Mouse (Mus musculus) heart, embryonic 11.5 days (tissue): ENCODE results near the gene Calcrl. TPM values are rescaled to one million over a fixed set of nuclear protein-coding genes. Genes with fewer than 3 reads are reported as not detected.

Experiments
- ATAC-seq: fragments of 200-750 bp; cut with Nextera tagmentation; replicated peaks from 2 replicates; pipeline ENCODE4 v1.8.0; 2017; ENCODE audit warnings: moderate library complexity; ENCODE audit not compliant: insufficient number of reproducible peaks, low FRiP score, low TSS enrichment
- H3K27ac ChIP-seq: fragments of 300-500 bp; sonication (generic); 2 replicates; pipeline ENCODE4 v1.5.1; 2014; ENCODE audit warnings: mild to moderate bottlenecking, low read depth, low read length
- H3K27me3 ChIP-seq: fragments of 300-500 bp; sonication (generic); 2 replicates; pipeline ENCODE4 v1.6.1; 2014; ENCODE audit warnings: mild to moderate bottlenecking, low read length, mixed read lengths; ENCODE audit not compliant: control insufficient read depth, insufficient read depth
- H3K36me3 ChIP-seq: fragments of 300-500 bp; sonication (generic); 2 replicates; pipeline ENCODE4 v1.6.1; 2014; ENCODE audit warnings: mild to moderate bottlenecking, low read length, moderate library complexity, mixed read lengths; ENCODE audit not compliant: control insufficient read depth, insufficient read depth
- H3K4me1 ChIP-seq: fragments of 300-500 bp; sonication (generic); 2 replicates; pipeline ENCODE4 v1.6.1; 2014; ENCODE audit warnings: low read length; ENCODE audit not compliant: control insufficient read depth, insufficient read depth
- H3K4me2 ChIP-seq: fragments of 300-500 bp; sonication (generic); 2 replicates; pipeline ENCODE4 v1.6.1; 2014; ENCODE audit warnings: mild to moderate bottlenecking, moderate library complexity
- H3K4me3 ChIP-seq: fragments of 300-500 bp; sonication (generic); 2 replicates; pipeline ENCODE4 v1.5.1; 2014; ENCODE audit warnings: low read depth, low read length
- H3K9ac ChIP-seq: fragments of 300-500 bp; sonication (generic); 2 replicates; pipeline ENCODE4 v1.6.1; 2014; ENCODE audit warnings: mild to moderate bottlenecking, low read depth, low read length, moderate library complexity
- H3K9me3 ChIP-seq: fragments of 300-500 bp; sonication (generic); replicated peaks from 2 replicates; pipeline ENCODE4 v1.6.1; 2016; ENCODE audit warnings: low read length; ENCODE audit not compliant: control insufficient read depth
- WGBS: fragments of 180-500 bp; shearing (Covaris S2); extraction: QIAGEN DNeasy Blood & Tissue Kit; methylation state at CpG from one replicate; pipeline ENCODE4 v1.1.7; 2014; ENCODE audit not compliant: insufficient replicate concordance; 5-methylcytosine and 5-hydroxymethylcytosine counted together
- polyA plus RNA-seq: library from polyadenylated mRNA; unstranded; fragments of >200 nt; fragmentation: Nextera tagmentation; extraction: Ambion mirVana; gene quantifications from 2 replicates; pipeline ENCODE4 v1.2.1, GENCODE M21; 2014

Calcrl gene
- polyA plus RNA-seq, 1 experiment from 2014 or later, result 59.6 TPM

GRCm38 (mm10) chr2:84337774-84338450, 87.3 kb downstream of the Calcrl start:
- Histone ChIP-seq H3K4me2 (no peak overlapping the region), H3K4me3 (no peak overlapping the region), H3K36me3 (no peaks in the 10 kb centered on the region), H3K9me3 (no peaks in the 10 kb centered on the region), H3K9ac (no peak overlapping the region), H3K4me1 (no peaks in the 10 kb centered on the region), H3K27me3 (no peaks in the 10 kb centered on the region), H3K27ac (no peak overlapping the region)
- WGBS, result 77% methylated on average over 1 of the region's 1 CpGs
- no peak for ATAC-seq

DNA sequence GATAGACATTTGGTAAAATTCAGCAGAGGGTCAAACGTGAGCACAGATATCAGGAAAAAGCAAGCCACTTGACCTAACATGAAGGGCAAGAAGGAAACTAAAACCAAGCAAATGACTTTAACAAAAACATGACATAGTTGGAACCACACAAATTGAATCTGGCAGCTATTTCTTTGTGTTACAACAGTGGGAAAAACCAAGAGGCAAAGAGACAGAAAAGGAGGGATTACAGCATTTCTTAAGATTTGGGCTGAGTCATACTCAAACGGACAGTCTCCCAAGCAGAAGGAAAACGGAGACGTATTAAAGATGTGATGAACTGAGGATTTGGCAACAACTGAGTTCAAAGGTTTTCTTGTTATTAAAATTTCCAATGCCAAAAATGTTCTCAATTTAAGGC, 88.9 kb downstream of the Calcrl start:
- Histone ChIP-seq H3K27me3 (no peaks in the 10 kb centered on the region), H3K4me2 (no peak overlapping the region), H3K4me1 (no peaks in the 10 kb centered on the region), H3K4me3 (no peak overlapping the region), H3K9me3 (no peaks in the 10 kb centered on the region), H3K9ac (no peak overlapping the region), H3K27ac (no peak overlapping the region), H3K36me3 (no peaks in the 10 kb centered on the region)
- ATAC-seq, result no peak
- WGBS, result 82% methylated on average over 4 of the region's 4 CpGs

GRCm38 (mm10) chr2:84316185-84316805, 108.9 kb downstream of the Calcrl start:
- H3K9me3 ChIP-seq, result no peaks in the 10 kb centered on the region
- no peak for ATAC-seq
- H3K9ac ChIP-seq, result no peak overlapping the region
- no peaks in the 10 kb centered on the region for H3K4me1 ChIP-seq
- no peak overlapping the region for H3K27ac ChIP-seq
- no peak overlapping the region for H3K4me2 ChIP-seq
- no peaks in the 10 kb centered on the region for H3K27me3 ChIP-seq
- no peak overlapping the region for H3K4me3 ChIP-seq
- WGBS, result 71% methylated on average over 4 of the region's 4 CpGs
- H3K36me3 ChIP-seq, result no peaks in the 10 kb centered on the region

GRCm38 (mm10) chr2:84296517-84296916, 128.7 kb downstream of the Calcrl start:
- H3K27ac ChIP-seq, result no peak overlapping the region
- H3K9ac ChIP-seq, result no peak overlapping the region
- no peaks in the 10 kb centered on the region for H3K4me1 ChIP-seq
- no peaks in the 10 kb centered on the region for H3K36me3 ChIP-seq
- H3K9me3 ChIP-seq, result no peaks in the 10 kb centered on the region
- ATAC-seq, result no peak
- H3K27me3 ChIP-seq, result no peaks in the 10 kb centered on the region
- no peak overlapping the region for H3K4me3 ChIP-seq
- whole genome bisulfite sequencing, result 56% methylated on average over 5 of the region's 5 CpGs
- no peak overlapping the region for H3K4me2 ChIP-seq

DNA sequence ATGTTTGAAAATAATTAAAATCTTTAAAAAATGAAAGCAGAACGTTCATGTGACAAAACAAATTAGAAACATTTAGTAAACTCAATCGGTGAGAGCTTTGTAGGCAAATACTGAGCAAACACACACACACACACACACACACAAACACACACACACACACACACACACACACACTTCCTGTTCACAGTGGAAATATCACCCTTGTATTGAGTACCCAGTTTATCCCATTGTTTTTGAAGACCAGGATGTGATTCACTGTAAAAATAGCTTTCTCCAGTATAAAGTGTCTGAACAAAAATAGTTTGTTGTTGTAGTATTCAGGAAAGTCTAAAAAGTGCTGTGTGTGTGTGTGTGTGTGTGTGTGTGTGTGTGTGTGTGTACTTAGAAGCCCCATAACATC, 130.1 kb downstream of the Calcrl start:
- Histone ChIP-seq H3K4me3 (no peak overlapping the region), H3K4me1 (no peaks in the 10 kb centered on the region), H3K9me3 (no peaks in the 10 kb centered on the region), H3K36me3 (no peaks in the 10 kb centered on the region), H3K27ac (no peak overlapping the region), H3K27me3 (no peaks in the 10 kb centered on the region), H3K9ac (no peak overlapping the region), H3K4me2 (no peak overlapping the region)
- ATAC-seq, result no peak
- WGBS, result 74% methylated on average over 2 of the region's 2 CpGs

DNA sequence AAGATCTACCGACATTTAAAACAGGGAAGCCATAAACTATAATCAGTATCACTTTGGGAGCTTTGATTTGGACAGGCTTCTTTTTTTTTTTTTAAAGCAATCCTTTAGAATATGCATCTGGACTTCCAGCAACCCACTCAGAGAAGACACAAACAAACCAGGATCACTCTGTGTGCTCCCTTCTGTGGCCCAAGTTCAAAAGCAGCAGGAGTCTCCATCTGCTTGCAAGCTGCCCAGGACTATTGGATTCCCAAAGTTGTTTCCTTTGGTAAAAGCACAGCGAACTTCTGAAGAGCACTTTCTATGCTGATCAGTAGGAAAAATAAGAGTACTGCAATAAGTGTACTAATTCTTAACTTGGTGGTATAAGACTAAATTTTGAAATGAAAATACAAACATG, 130.6 kb downstream of the Calcrl start:
- WGBS, result 56% methylated on average over 2 of the region's 2 CpGs
- Histone ChIP-seq H3K27me3 (no peaks in the 10 kb centered on the region), H3K4me3 (no peak overlapping the region), H3K9me3 (no peaks in the 10 kb centered on the region), H3K4me2 (no peak overlapping the region), H3K27ac (no peak overlapping the region), H3K9ac (no peak overlapping the region), H3K4me1 (no peaks in the 10 kb centered on the region), H3K36me3 (no peaks in the 10 kb centered on the region)
- ATAC-seq, result no peak

- Histone ChIP-seq H3K36me3 (no peaks in the 10 kb centered on the region), H3K4me1 (no peaks in the 10 kb centered on the region), H3K9ac (no peak overlapping the region), H3K27ac (no peak overlapping the region), H3K27me3 (no peaks in the 10 kb centered on the region), H3K4me3 (no peak overlapping the region), H3K4me2 (no peak overlapping the region), H3K9me3 (no peaks in the 10 kb centered on the region)
- 70% methylated on average over 4 of the region's 4 CpGs for WGBS
- ATAC-seq, result no peak
These were observed 132.7 kb downstream of the Calcrl start for GRCm38 (mm10) chr2:84292351-84293000.

DNA sequence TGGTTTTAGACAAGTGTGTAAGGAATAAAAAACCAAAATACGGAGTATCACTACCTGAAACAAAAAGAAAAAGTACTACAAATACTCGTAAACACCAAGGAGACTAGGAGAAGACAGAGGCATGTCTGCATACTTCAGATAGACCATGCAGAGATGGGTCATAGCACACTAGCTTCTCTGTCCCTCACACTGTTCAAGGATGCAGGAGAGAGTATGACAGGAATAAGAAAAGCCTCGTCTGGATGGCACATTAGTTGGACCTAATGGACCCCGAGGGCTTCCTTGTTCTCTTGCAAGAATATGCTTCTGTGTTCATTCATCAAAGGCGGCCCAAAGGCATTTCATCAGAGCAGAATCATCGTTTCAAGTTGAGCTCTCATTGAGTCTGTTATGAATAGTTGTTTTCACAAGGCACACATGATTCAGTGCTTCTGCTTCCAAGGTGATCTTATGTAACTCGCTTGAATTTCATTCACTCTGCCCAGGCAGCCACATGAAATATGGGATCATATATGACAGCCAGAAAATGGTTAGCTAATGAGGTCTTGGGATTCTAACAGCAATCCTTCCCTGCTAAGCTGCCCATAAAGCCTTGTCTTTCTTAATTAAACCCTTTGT, 136.2 kb downstream of the Calcrl start:
- no peaks in the 10 kb centered on the region for H3K9me3 ChIP-seq
- ATAC-seq, result no peak
- H3K36me3 ChIP-seq, result no peaks in the 10 kb centered on the region
- no peak overlapping the region for H3K4me3 ChIP-seq
- no peaks in the 10 kb centered on the region for H3K4me1 ChIP-seq
- H3K27me3 ChIP-seq, result no peaks in the 10 kb centered on the region
- WGBS, result 84% methylated on average over 7 of the region's 7 CpGs
- H3K27ac ChIP-seq, result no peak overlapping the region
- no peak overlapping the region for H3K9ac ChIP-seq
- H3K4me2 ChIP-seq, result no peak overlapping the region
